Mouse (Mus musculus) cerebellum, adult 2 months (tissue): Measurements from ENCODE around the gene Lrrfip2.

Experiments used
- CTCF ChIP-seq: fragments of 200-500 bp; IDR thresholded peaks from 2 replicates; pipeline ENCODE4 v1.5.1; 2011; ENCODE audit warnings: low read depth, mild to moderate bottlenecking, control low read depth, low read length, moderate library complexity, borderline replicate concordance; ENCODE audit not compliant: insufficient read depth
- POLR2A ChIP-seq: fragments of 200-500 bp; IDR thresholded peaks from 2 replicates; pipeline ENCODE4 v1.6.1; 2011; ENCODE audit warnings: low read length, control low read depth, borderline replicate concordance; ENCODE audit not compliant: insufficient read depth

DNA sequence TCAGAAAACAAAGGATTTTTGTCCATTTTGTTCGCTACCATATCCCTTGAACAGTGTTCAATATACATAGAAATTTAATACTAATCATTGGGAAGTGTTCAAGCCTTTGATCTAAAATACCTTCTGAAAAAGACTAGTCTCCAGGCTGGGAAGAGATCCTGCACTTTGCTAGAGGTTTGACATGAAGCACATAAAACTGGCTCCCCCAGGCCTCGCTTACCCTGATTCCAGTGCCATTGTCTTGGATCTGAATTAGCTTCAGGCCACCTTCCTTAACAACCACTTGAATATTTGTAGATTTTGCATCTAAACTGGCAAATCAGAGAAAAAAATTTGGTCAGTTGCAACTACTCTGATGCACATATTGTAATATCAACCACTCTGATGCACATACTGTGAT lies 150.6 kb downstream of the Lrrfip2 start:
- TF ChIP-seq POLR2A (no peak), CTCF (no peak)
